Mouse (Mus musculus) gastrocnemius, postnatal 10 days (tissue): ENCODE data around the gene Acads. TPM values are rescaled to one million over a fixed set of nuclear protein-coding genes. Genes with fewer than 3 reads are reported as not detected.

Source experiments
- DNase-seq: peaks from one replicate; pipeline ENCODE4 v3.0.0; 2021; ENCODE audit warnings: mixed read lengths
- total RNA-seq, 2 experiments: library from RNA; stranded (reverse); gene quantifications; 2 replicates each; pipeline ENCODE4 v1.2.3; 2021

Gene Acads
- total RNA-seq, 2 experiments from 2014 or later, result 53.8 to 67.7 TPM

GRCm38 (mm10) chr5:115071096-115071901, 47.8 kb downstream of the Acads start:
- no peak for DNase-seq

GRCm38 (mm10) chr5:115070457-115070856, 48.7 kb downstream of the Acads start:
- no peak for DNase-seq

- no peak for DNase-seq
These were observed 49.5 kb downstream of the Acads start for GRCm38 (mm10) chr5:115069611-115070010.

- no peak for DNase-seq
These were observed 50.3 kb downstream of the Acads start for GRCm38 (mm10) chr5:115068671-115069421.

GRCm38 (mm10) chr5:115066245-115066644, 52.9 kb downstream of the Acads start:
- no peak for DNase-seq

GRCm38 (mm10) chr5:115063391-115063790, 55.8 kb downstream of the Acads start:
- DNase-seq, result no peak

GRCm38 (mm10) chr5:115062566-115062965, 56.6 kb downstream of the Acads start:
- no peak for DNase-seq

- DNase-seq, result no peak
These were observed 58.2 kb downstream of the Acads start for GRCm38 (mm10) chr5:115060977-115061376.

Other genes with a start within 250 kb of the Acads start
- gene Oasl2, start 222.4 kb downstream of the Acads start, total RNA-seq, result 1 to 10 TPM in 1 of 2 experiments, under 1 TPM in 1; 0.73 to 1.3 TPM
- not detected for gene Oasl1, start 196.1 kb downstream of the Acads start, total RNA-seq
- gene 2210016L21Rik, start 177.2 kb downstream of the Acads start, total RNA-seq, result 10 to 100 TPM; 31.0 to 32.1 TPM
- gene Hnf1a, start 148.3 kb downstream of the Acads start, total RNA-seq, result not detected
- gene Sppl3, start 108.2 kb downstream of the Acads start, total RNA-seq, result 10 to 100 TPM; 39.9 to 44.5 TPM
- not detected for gene Gm10401, start 21.1 kb downstream of the Acads start, total RNA-seq
- gene Unc119b, start 15.6 kb upstream of the Acads start, total RNA-seq, result 10 to 100 TPM; 13.4 to 18.5 TPM
- 100 to 1,000 TPM; 231 to 235 TPM for gene Mlec, start 38.8 kb upstream of the Acads start, total RNA-seq
- gene Cabp1, start 75.0 kb upstream of the Acads start, total RNA-seq, result 1 to 10 TPM; 2.1 to 4.5 TPM
- gene Pop5, start 116.5 kb upstream of the Acads start, total RNA-seq, result 10 to 100 TPM; 17.7 to 26.2 TPM
- 100 to 1,000 TPM; 220 to 226 TPM for gene Rnf10, start 153.6 kb upstream of the Acads start, total RNA-seq
- gene Coq5, start 160.3 kb upstream of the Acads start, total RNA-seq, result 10 to 100 TPM; 64.5 to 81.1 TPM
- 100 to 1,000 TPM; 134 to 168 TPM for gene Dynll1, start 181.7 kb upstream of the Acads start, total RNA-seq
- 10 to 100 TPM; 21.3 to 24.1 TPM for gene Srsf9, start 207.8 kb upstream of the Acads start, total RNA-seq
- 10 to 100 TPM; 19.7 to 21.2 TPM for gene Gatc, start 221.8 kb upstream of the Acads start, total RNA-seq
- 10 to 100 TPM; 15.8 to 15.9 TPM for gene Triap1, start 221.9 kb upstream of the Acads start, total RNA-seq
- 100 to 1,000 TPM; 164 to 166 TPM for gene Cox6a1, start 229.6 kb upstream of the Acads start, total RNA-seq